Mouse (Mus musculus) lung, postnatal 0 days (tissue): ENCODE data around the gene Olfr155.

Experiments used
- CTCF ChIP-seq: IDR thresholded peaks from 2 replicates; pipeline ENCODE4 v1.5.1; 2016; ENCODE audit warnings: antibody characterized with exemption, mild to moderate bottlenecking
- EP300 ChIP-seq: IDR thresholded peaks from 2 replicates; pipeline ENCODE4 v1.6.1; 2016; ENCODE audit warnings: antibody characterized with exemption, mild to moderate bottlenecking, control low read depth

DNA sequence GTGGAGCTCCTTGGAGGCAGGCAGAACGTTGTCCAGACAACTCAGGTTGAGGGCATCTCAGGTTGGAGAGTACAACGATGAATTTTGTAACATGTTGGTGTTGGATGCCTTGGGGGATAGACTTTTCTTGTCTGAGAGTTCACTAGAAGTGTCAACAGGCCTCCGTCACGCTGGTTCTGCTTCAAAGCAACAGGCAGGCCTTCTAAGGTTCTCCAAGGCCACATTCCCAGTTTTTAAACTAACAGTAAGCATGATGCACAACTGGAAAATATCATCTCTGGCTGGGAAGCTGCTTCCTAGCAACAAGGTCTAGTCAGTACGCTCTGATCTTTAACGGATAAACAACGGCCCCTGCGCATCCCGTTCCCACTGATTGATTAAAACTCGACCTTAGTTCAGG lies 18.5 kb downstream of the Olfr155 start:
- TF ChIP-seq CTCF (no peak), EP300 (no peak)
